Mouse (Mus musculus): ENCODE results near the gene Pes1.
A peak's percentile ranks its signal among the peaks of the same experiment; 100 is the strongest.

The Pes1 gene

GRCm38 (mm10) chr11:3964416-3965172 lies 819 bp downstream of the Pes1 start:
- no peak for DNase-seq

GRCm38 (mm10) chr11:3969837-3970236 lies 6.1 kb downstream of the Pes1 start:
- DNase-seq = no peak

- no peak for DNase-seq
Observed at GRCm38 (mm10) chr11:3970361-3970760, 6.6 kb downstream of the Pes1 start.

GRCm38 (mm10) chr11:3973081-3973480 lies 9.3 kb downstream of the Pes1 start:
- DNase-seq = no peak

- no peak for DNase-seq
Observed at GRCm38 (mm10) chr11:3974311-3974710, 10.5 kb downstream of the Pes1 start.

- no peak for DNase-seq
Observed at GRCm38 (mm10) chr11:3976678-3977077, 12.9 kb downstream of the Pes1 start, which contains the start of gene 4930556J24Rik. 4930556J24Rik (minus strand) TSS chr11:3976778.

GRCm38 (mm10) chr11:3978421-3978820 lies 14.6 kb downstream of the Pes1 start:
- DNase-seq = no peak

GRCm38 (mm10) chr11:3981536-3981935 lies 17.8 kb downstream of the Pes1 start:
- no peak for DNase-seq

GRCm38 (mm10) chr11:3982275-3983209 lies 18.8 kb downstream of the Pes1 start:
- no peak for DNase-seq

GRCm38 (mm10) chr11:3983291-3983862 lies 19.6 kb downstream of the Pes1 start, which contains the start of gene Gal3st1:
Gal3st1 (plus strand) TSS chr11:3983636.
- peak; percentile 22 for DNase-seq

- DNase-seq = peak; percentile 12
Observed at GRCm38 (mm10) chr11:3983863-3984745, 20.3 kb downstream of the Pes1 start.

- no peak for DNase-seq
Observed at GRCm38 (mm10) chr11:3989748-3990147, 26.0 kb downstream of the Pes1 start.

GRCm38 (mm10) chr11:3993132-3993531 lies 29.4 kb downstream of the Pes1 start:
- no peak for DNase-seq

- DNase-seq = no peak
Observed at GRCm38 (mm10) chr11:3993914-3994313, 30.1 kb downstream of the Pes1 start.

- no peak for DNase-seq
Observed at GRCm38 (mm10) chr11:3995511-3995910, 31.7 kb downstream of the Pes1 start.

- DNase-seq = no peak
Observed at GRCm38 (mm10) chr11:3996840-3997239, 33.1 kb downstream of the Pes1 start.

GRCm38 (mm10) chr11:3997978-3998720 lies 34.4 kb downstream of the Pes1 start:
- no peak for DNase-seq

- DNase-seq = no peak
Observed at GRCm38 (mm10) chr11:3999547-3999946, 35.8 kb downstream of the Pes1 start.

- DNase-seq = peak; percentile 80
Observed at GRCm38 (mm10) chr11:4001603-4002002, 37.8 kb downstream of the Pes1 start.

- DNase-seq = no peak
Observed at GRCm38 (mm10) chr11:4005220-4005805, 41.5 kb downstream of the Pes1 start.

- DNase-seq = no peak
Observed at GRCm38 (mm10) chr11:4006462-4006861, 42.7 kb downstream of the Pes1 start.

All from lung, postnatal 14 days (tissue).